Mouse (Mus musculus): ENCODE results near the gene Spns1. TPM values are rescaled to one million over a fixed set of nuclear protein-coding genes. Genes with fewer than 3 reads are reported as not detected.

Gene Spns1
- total and polyA plus RNA-seq, 3 experiments, result 36.4 to 61.7 (median 42.6) TPM

GRCm38 (mm10) chr7:126414725-126415124 lies 37.5 kb upstream of the Spns1 start, which contains the start of gene Cd19:
Cd19 (minus strand) TSS chr7:126414889.
- DNase-seq (ENCODE audit: extremely low read depth), result peak; percentile 61
- H3K4me3 ChIP-seq (replicated peaks in 1 of 3; ENCODE audit: low read depth in 2 of 3, low read length in 2 of 3, poor library complexity in 1 of 3), result peak within 1 kb of the TSS; percentile 64 to 86 (median 77)
- dilution Hi-C loops (cut with MboI; ENCODE audit: extremely low pct_ligation_motif_present, extremely low pct_unique_long_range_greater_than_20kb, low sequenced_read_pairs) (no loop called here), in situ Hi-C loops (cut with MboI; ENCODE audit: low pct_ligation_motif_present, low pct_unique_long_range_greater_than_20kb, low sequenced_read_pairs) (no loop called here)
- peak within 1 kb of the TSS; percentile 80 for H3K4me2 ChIP-seq (ENCODE audit: insufficient read depth, low read depth, poor library complexity, severe bottlenecking)
- peaks cover 36 to 73% of the 10 kb centered on the region in 2 experiments for H3K4me1 ChIP-seq (ENCODE audit: control insufficient read depth in 1 of 2, insufficient read depth in 2 of 2)
- H3K27me3 ChIP-seq (replicated peaks), result no peaks in the 10 kb centered on the region
- peaks cover 27% of the 10 kb centered on the region for H3K79me2 ChIP-seq (replicated peaks; ENCODE audit: control insufficient read depth, extremely low read depth, insufficient read depth, poor library complexity, severe bottlenecking)
- H3K9ac ChIP-seq (ENCODE audit: insufficient read depth, low read depth), result peak within 1 kb of the TSS; percentile 90
- no peaks in the 10 kb centered on the region for H3K9me3 ChIP-seq (replicated peaks; ENCODE audit: low read length)
- no peak; the same call in 1 of the 2 replicates for TF ChIP-seq RAD21 (IDR thresholded peaks at IDR 0.05; ENCODE audit: low read depth, low read length)
- TF ChIP-seq MEF2A (IDR thresholded peaks at IDR 0.05; ENCODE audit: borderline replicate concordance, low read depth, low read length), result no peak
- TF ChIP-seq MAX (IDR thresholded peaks at IDR 0.05; ENCODE audit: low read length), result 0 out of 2 replicates have a peak, but pooled peaks have one; percentile 27
- no peak for TF ChIP-seq JUND (conservative IDR thresholded peaks at IDR 0.05; ENCODE audit: low read depth, low read length)
- no peak for TF ChIP-seq ZC3H11A (IDR thresholded peaks at IDR 0.05; ENCODE audit: low read depth, low read length)
- peak; percentile 22; the same call in 1 of the 2 replicates for TF ChIP-seq ZMIZ1 (IDR thresholded peaks at IDR 0.05; ENCODE audit: low read depth, low read length)
- no peak for TF ChIP-seq USF2 (conservative IDR thresholded peaks at IDR 0.05; ENCODE audit: low read depth, low read length)
- no peak for TF ChIP-seq MXI1 (IDR thresholded peaks at IDR 0.05; ENCODE audit: low read depth, low read length)
- no peak; the same call in 1 of the 2 replicates for TF ChIP-seq RCOR1 (conservative IDR thresholded peaks at IDR 0.05; ENCODE audit: low read depth, low read length)
- TF ChIP-seq GABPA (IDR thresholded peaks at IDR 0.05; ENCODE audit: insufficient replicate concordance, low read depth, low read length), result no peak
- no peak; the same call in 1 of the 2 replicates for TF ChIP-seq SIN3A (IDR thresholded peaks at IDR 0.05; ENCODE audit: low read length)
- TF ChIP-seq NELFE (IDR thresholded peaks at IDR 0.05; ENCODE audit: low read depth, low read length), result peak; percentile 77
- peak; percentile 59 for TF ChIP-seq NRF1 (IDR thresholded peaks at IDR 0.05; ENCODE audit: low read depth, low read length)
- no peak for TF ChIP-seq SMC3 (IDR thresholded peaks at IDR 0.05; ENCODE audit: low read depth, low read length)
- TF ChIP-seq MAZ (IDR thresholded peaks at IDR 0.05; ENCODE audit: low read depth, low read length), result no peak
- TF ChIP-seq USF1 (IDR thresholded peaks at IDR 0.05; ENCODE audit: low read depth, low read length), result no peak
- TF ChIP-seq POLR2AphosphoS2 (IDR thresholded peaks at IDR 0.05; ENCODE audit: low read depth, low read length), result no peak; the same call in 1 of the 2 replicates
- TF ChIP-seq ETS1 (conservative IDR thresholded peaks at IDR 0.05; ENCODE audit: low read depth, low read length), result no peak
- peak; percentile 36; the same call in 1 of the 2 replicates for TF ChIP-seq MYC (IDR thresholded peaks at IDR 0.05; ENCODE audit: low read depth, low read length)
- TF ChIP-seq CHD1 (IDR thresholded peaks at IDR 0.05; ENCODE audit: low read depth, low read length), result peak; percentile 77; the same call in 1 of the 2 replicates
- TF ChIP-seq CTCF (conservative IDR thresholded peaks at IDR 0.05 in 1 of 2, IDR thresholded peaks at IDR 0.05 in 1 of 2; ENCODE audit: low read depth in 2 of 2, low read length in 2 of 2), result no peak
- peak; percentile 46 for TF ChIP-seq HCFC1 (IDR thresholded peaks at IDR 0.05; ENCODE audit: low read depth, low read length)
- TF ChIP-seq IRF4 (IDR thresholded peaks at IDR 0.05; ENCODE audit: low read depth, low read length), result no peak
- TF ChIP-seq CHD2 (IDR thresholded peaks at IDR 0.05; ENCODE audit: low read length), result no peak
- TF ChIP-seq ZNF384 (IDR thresholded peaks at IDR 0.05; ENCODE audit: low read depth, low read length), result no peak
- no peak for TF ChIP-seq KAT2A (IDR thresholded peaks at IDR 0.05; ENCODE audit: insufficient replicate concordance, low read length)
- TF ChIP-seq PAX5 (IDR thresholded peaks at IDR 0.05; ENCODE audit: low read length), result no peak
- TF ChIP-seq EP300 (IDR thresholded peaks at IDR 0.05; ENCODE audit: low read length), result 0 out of 2 replicates have a peak, but pooled peaks have one; percentile 13
- TF ChIP-seq TCF12 (IDR thresholded peaks at IDR 0.05; ENCODE audit: low read depth, low read length), result peak; percentile 73
- TF ChIP-seq E2F4 (IDR thresholded peaks at IDR 0.05; ENCODE audit: insufficient replicate concordance, low read depth, low read length), result no peak
- TF ChIP-seq ZKSCAN1 (IDR thresholded peaks at IDR 0.05; ENCODE audit: borderline replicate concordance, low read depth, low read length), result no peak
- TF ChIP-seq POLR2A (IDR thresholded peaks at IDR 0.05; ENCODE audit: low read depth, low read length), result peak; percentile 87
- TF ChIP-seq ELF1 (IDR thresholded peaks at IDR 0.05; ENCODE audit: low read depth, low read length), result peak; percentile 29; the same call in 1 of the 2 replicates
- TF ChIP-seq TBP (conservative IDR thresholded peaks at IDR 0.05; ENCODE audit: low read depth, low read length), result 0 out of 2 replicates have a peak, but pooled peaks have one; percentile 63
- no peak for TF ChIP-seq JUN (IDR thresholded peaks at IDR 0.05; ENCODE audit: insufficient read depth, low read depth, low read length)
- TF ChIP-seq UBTF (IDR thresholded peaks at IDR 0.05; ENCODE audit: low read depth, low read length), result no peak
- no peak for TF ChIP-seq MAFK (IDR thresholded peaks at IDR 0.05; ENCODE audit: insufficient replicate concordance, low read length)
- no peak for TF ChIP-seq BHLHE40 (IDR thresholded peaks at IDR 0.05; ENCODE audit: low read depth, low read length)
- peaks cover 33 to 39% of the 10 kb centered on the region in 2 experiments for H3K36me3 ChIP-seq (replicated peaks in 1 of 2; ENCODE audit: control insufficient read depth in 1 of 2, insufficient read depth in 1 of 2, low read length in 1 of 2)
- H3K27ac ChIP-seq (ENCODE audit: insufficient read depth, low read depth), result peak within 1 kb of the TSS; percentile 100
